Mouse (Mus musculus) cortical plate, adult 2 months (tissue): ENCODE data around the gene Slc6a11. TPM values are rescaled to one million over a fixed set of nuclear protein-coding genes. Genes with fewer than 3 reads are reported as not detected.

ENCODE experiments used
- H3K27ac ChIP-seq: fragments of 200-500 bp; 2 replicates; pipeline ENCODE4 v1.5.1; 2012; ENCODE audit warnings: low read length, control low read depth, inconsistent platforms; ENCODE audit not compliant: insufficient read depth
- H3K4me1 ChIP-seq: fragments of 200-500 bp; 2 replicates; pipeline ENCODE4 v1.6.1; 2011; ENCODE audit warnings: low read length; ENCODE audit not compliant: control insufficient read depth, insufficient read depth
- H3K4me3 ChIP-seq: fragments of 200-500 bp; 2 replicates; pipeline ENCODE4 v1.5.1; 2011; ENCODE audit warnings: mild to moderate bottlenecking, low read length, control low read depth; ENCODE audit not compliant: insufficient read depth
- CTCF ChIP-seq: fragments of 200-500 bp; IDR thresholded peaks from 2 replicates; pipeline ENCODE4 v1.5.1; 2011; ENCODE audit warnings: mild to moderate bottlenecking, control low read depth, low read length; ENCODE audit not compliant: insufficient read depth; ENCODE audit errors: extremely low read depth
- POLR2A ChIP-seq: fragments of 200-500 bp; IDR thresholded peaks from 2 replicates; pipeline ENCODE4 v1.6.1; 2011; ENCODE audit warnings: mild to moderate bottlenecking, low read length, control low read depth; ENCODE audit not compliant: insufficient read depth; ENCODE audit errors: extremely low read depth
- polyA plus RNA-seq: library from polyadenylated mRNA; depleted of rRNA; stranded (reverse); fragments of >200 nt; gene quantifications from 2 replicates; pipeline ENCODE4 v1.2.3, GENCODE M21; 2012

Gene Slc6a11
- polyA plus RNA-seq, 1 experiment, result 124 TPM

DNA sequence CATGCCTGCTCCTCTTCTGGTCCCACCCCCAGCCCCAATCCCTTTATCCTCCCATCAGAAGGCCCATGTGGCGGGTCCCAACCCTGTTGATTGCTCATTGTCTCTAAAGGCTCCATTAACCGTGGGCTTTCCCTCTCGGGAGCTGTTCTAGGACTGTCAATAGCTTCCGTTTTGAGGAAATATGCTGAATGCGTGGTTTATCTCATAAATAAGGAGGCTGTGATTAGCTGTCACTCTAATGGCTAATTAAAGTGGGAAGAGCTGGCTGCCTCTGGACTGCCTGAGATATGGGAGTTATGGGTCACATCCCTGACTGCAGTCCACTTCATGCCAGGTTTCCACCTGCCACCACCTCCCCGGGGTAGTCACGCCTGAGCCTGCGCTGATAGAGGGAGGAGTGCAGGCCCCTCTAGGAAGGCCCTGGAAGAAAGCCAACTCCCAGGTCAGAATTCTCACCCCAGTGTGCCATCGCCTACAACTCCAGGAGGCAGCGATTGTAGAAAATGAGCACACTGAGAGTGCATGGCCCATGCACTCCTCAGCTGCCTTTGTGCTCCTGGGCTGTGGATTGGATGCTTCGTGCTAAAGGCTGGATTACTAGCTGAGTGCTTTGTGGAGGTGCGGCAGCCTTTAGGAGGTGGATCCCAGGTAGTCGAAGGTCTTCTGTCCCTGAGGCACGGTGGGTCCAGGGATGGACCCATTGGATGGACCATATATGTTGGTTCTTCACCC, 143.1 kb downstream of the Slc6a11 start:
- no peak overlapping the region for H3K27ac ChIP-seq

DNA sequence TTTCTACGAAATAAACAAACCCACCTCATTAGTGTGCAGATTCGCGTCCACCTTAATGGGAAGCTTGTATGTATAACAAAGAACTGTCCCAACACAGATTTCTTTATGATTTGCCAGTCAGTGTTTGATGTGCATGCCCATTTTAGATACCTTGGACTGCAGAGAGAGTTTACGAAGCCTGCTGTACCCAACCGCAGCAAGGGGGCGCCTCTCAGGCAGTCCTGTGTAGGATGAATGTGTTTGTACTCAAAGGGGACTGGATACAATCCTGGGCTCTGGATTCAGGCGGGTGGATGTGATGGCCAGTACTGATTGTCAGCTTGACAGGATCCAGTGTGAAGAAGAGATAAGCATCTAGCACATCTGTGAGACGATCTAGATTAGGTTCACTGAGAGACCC, 144.8 kb downstream of the Slc6a11 start:
- H3K27ac ChIP-seq, result no peak overlapping the region
- H3K4me3 ChIP-seq, result no peak overlapping the region
- H3K4me1 ChIP-seq, result no peaks in the 10 kb centered on the region
- TF ChIP-seq POLR2A (no peak), CTCF (peak; percentile 36)

More for the DNA sequence above, 143.1 kb downstream of the Slc6a11 start:
- Histone ChIP-seq H3K4me3 (no peak overlapping the region), H3K4me1 (no peaks in the 10 kb centered on the region)
- TF ChIP-seq CTCF (no peak), POLR2A (no peak)

- TF ChIP-seq POLR2A (peak; percentile 65; the same call in 1 of the 2 replicates), CTCF (no peak)
- H3K4me1 ChIP-seq, result peaks cover 5% of the 10 kb centered on the region
- peak within 1 kb of the TSS; percentile 94 for H3K27ac ChIP-seq
- peak within 1 kb of the TSS; percentile 73 for H3K4me3 ChIP-seq
Measured at GRCm38 (mm10) chr6:114282469-114283277, 151.6 kb downstream of the Slc6a11 start, which contains the start of gene Slc6a1. TSS of gene Slc6a1 (plus strand) at chr6:114282635.

DNA sequence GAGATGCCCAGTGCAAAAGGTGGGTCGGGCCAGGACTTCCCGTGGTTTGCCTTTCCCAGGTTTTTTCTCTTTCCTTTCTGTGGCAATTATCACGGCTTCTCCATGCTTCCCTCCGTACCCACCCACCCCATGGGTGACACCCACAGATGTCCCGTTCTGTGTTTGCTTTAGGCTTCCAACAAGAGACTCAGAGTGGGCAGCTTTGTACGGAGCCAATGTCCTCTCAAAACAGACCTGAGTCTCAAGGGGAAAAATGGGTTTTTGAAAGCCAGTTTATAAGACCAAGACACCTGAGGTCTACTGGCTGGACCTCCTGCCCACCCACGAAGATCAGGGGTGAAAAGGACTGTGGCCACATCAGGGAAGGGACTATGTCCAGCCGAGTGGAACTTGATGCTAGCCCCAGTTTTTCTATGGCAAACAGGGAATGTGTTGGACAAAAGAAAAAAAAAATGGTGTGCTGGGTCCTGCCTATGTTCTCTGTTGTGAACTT, 152.3 kb downstream of the Slc6a11 start:
- peak overlapping the region; percentile 94 for H3K27ac ChIP-seq
- TF ChIP-seq CTCF (no peak), POLR2A (no peak)
- peaks cover 5% of the 10 kb centered on the region for H3K4me1 ChIP-seq
- H3K4me3 ChIP-seq, result peak overlapping the region; percentile 73

DNA sequence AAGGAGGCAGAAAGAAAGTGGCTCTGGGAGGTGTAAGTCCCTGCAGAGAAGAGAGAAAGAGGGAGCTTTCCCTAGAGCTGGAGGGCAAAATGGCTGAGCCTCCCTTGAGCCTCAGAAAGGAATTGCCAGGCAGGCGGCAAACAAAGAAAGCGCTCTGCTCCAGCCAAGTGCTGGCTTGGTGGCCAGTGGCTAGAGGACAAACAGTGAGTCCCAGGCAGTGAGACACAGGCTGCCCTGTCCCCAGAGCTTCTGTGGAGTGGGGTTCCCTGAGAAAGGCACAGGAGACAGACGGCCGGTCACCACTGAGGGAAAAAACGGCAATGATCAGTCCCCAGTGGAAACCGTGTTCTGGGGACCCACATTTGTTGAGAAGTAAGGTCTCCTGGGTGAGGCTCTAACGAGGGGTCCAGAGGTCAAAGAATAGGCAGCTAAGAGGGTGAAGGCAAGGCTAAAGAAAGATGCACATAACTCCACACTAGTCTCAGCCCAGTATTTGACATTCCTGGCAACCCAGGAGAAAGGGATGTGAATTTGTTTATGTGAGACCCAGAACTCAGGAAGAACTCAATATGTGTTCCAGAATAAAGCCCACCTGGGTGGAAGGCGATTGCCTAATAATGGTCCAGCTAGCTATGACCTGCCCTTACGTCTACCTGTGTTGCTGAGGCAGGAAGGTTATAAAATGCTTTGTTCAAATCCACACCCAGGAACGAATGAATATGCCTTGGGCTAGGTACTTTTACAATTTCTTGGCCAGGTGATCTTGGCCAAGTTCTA, 153.1 kb downstream of the Slc6a11 start:
- peak overlapping the region; percentile 73 for H3K4me3 ChIP-seq
- peaks cover 5% of the 10 kb centered on the region for H3K4me1 ChIP-seq
- TF ChIP-seq POLR2A (peak; percentile 76), CTCF (no peak)
- H3K27ac ChIP-seq, result peak overlapping the region; percentile 94

DNA sequence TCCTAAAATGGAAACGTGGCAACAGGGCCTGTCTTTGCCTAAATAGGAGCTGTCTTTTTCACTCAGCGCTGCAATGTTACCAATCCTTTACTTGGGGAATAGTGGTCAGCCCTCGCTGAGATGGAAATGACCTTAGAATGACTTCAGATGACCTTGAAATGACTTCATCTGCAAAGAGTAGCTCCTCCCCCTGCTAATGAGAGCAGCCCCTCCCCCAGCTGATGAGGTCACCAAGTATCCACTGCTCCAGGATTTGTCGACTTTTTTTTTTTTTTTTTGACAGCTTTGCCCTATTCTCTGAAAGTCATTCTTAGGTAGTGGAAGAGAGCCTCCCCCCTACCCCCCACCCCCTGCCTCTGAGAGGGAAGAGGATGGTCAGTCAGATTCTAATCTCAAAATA, 154.4 kb downstream of the Slc6a11 start:
- TF ChIP-seq POLR2A (no peak), CTCF (no peak)
- H3K4me3 ChIP-seq, result peak overlapping the region; percentile 73
- H3K4me1 ChIP-seq, result peaks cover 6% of the 10 kb centered on the region
- H3K27ac ChIP-seq, result peak overlapping the region; percentile 94; the same call in 1 of the 2 replicates

GRCm38 (mm10) chr6:114289106-114289505, 158.1 kb downstream of the Slc6a11 start:
- no peak overlapping the region; the same call in 1 of the 2 replicates for H3K27ac ChIP-seq
- H3K4me1 ChIP-seq, result peaks cover 11% of the 10 kb centered on the region
- no peak overlapping the region for H3K4me3 ChIP-seq
- no peak for TF ChIP-seq CTCF
- no peak for TF ChIP-seq POLR2A

GRCm38 (mm10) chr6:114290184-114290583, 159.1 kb downstream of the Slc6a11 start:
- H3K4me1 ChIP-seq, result peaks cover 9% of the 10 kb centered on the region; the same call in 1 of the 2 replicates
- TF ChIP-seq POLR2A (peak; percentile 34; the same call in 1 of the 2 replicates), CTCF (no peak)
- H3K4me3 ChIP-seq, result no peak overlapping the region

DNA sequence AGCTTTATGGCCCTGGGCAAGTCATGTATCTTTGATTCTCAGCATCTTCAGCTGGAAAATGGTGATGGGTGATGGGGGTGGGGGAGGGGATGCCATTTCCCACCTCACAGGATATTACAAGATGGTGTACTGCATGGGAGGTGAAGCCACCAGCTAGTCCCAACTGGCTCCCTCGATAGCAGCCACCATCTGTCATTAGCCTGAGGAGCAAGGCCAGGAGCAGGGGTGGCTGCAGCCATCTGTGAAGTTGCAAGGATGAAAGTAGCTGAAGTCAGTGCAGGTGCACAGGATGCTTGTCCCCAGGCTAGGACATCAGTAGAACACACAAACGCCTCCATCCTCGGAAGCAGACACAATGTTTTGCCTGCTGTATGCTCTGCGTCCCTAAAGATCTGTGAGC, 159.9 kb downstream of the Slc6a11 start:
- TF ChIP-seq POLR2A (no peak), CTCF (no peak)
- Histone ChIP-seq H3K4me1 (peaks cover 6% of the 10 kb centered on the region; the same call in 1 of the 2 replicates), H3K4me3 (no peak overlapping the region), H3K27ac (no peak overlapping the region)

More at GRCm38 (mm10) chr6:114290184-114290583, 159.1 kb downstream of the Slc6a11 start:
- H3K27ac ChIP-seq, result 0 out of 2 replicates have a peak overlapping the region, but pooled peaks have one; percentile 17
